In genomic region chr11:4187318-4187700, GRCm38 (mm10) we compare ENCODE assay signal across 8 mouse cellular contexts. TPM values are rescaled to one million over a fixed set of nuclear protein-coding genes. Genes with fewer than 3 reads are reported as not detected.
A peak's percentile ranks its signal among the peaks of the same experiment; 100 is the strongest.
DNase-seq lines count a peak whose midpoint lies in the region; ATAC-seq and TF ChIP-seq lines count a peak whose summit lies in the region.

No protein-coding gene starts in this region.

- no peaks in the 10 kb centered on the region for H3K9me3 ChIP-seq in hindbrain, embryonic 12.5 days (replicated peaks)
- H3K9me3 ChIP-seq in midbrain, embryonic 14.5 days (ENCODE audit: control insufficient read depth, low read length): no peaks in the 10 kb centered on the region

- H3K9ac ChIP-seq in hindbrain, embryonic 12.5 days: peak overlapping the region; percentile 86
- peak overlapping the region; percentile 84 for H3K9ac ChIP-seq in midbrain, embryonic 14.5 days (replicated peaks; ENCODE audit: low read length)

- ATAC-seq in hindbrain, embryonic 12.5 days (ENCODE audit: low FRiP score): no peak; the same call in 1 of the 2 replicates
- no peak for ATAC-seq in midbrain, embryonic 14.5 days (ENCODE audit: low FRiP score, low TSS enrichment)

- H3K4me1 ChIP-seq in hindbrain, embryonic 12.5 days: peaks cover 17% of the 10 kb centered on the region
- H3K4me1 ChIP-seq in midbrain, embryonic 14.5 days (ENCODE audit: control insufficient read depth, insufficient read depth, low read length): peaks cover 10% of the 10 kb centered on the region

- DNase-seq in layer of hippocampus, adult 2 months (ENCODE audit: low spot score in 2 of 2): no peak
- DNase-seq in layer of hippocampus, postnatal 10 days (ENCODE audit: low spot score in 2 of 2): no peak
- DNase-seq in cerebellum, adult 9-10 months: peak; percentile 47
- peak; percentile 10 for DNase-seq in midbrain, embryonic 14.5 days
- DNase-seq in urinary bladder, adult 18-20 months (ENCODE audit: low spot score in 2 of 2): no peak
- DNase-seq in adipocyte (ENCODE audit: low spot score): no peak
- no peak for DNase-seq in ovary, postnatal 36 days (ENCODE audit: low spot score)

- peaks cover 9% of the 10 kb centered on the region; the same call in 1 of the 2 replicates for H3K36me3 ChIP-seq in hindbrain, embryonic 12.5 days
- peaks cover 10% of the 10 kb centered on the region for H3K36me3 ChIP-seq in midbrain, embryonic 14.5 days (ENCODE audit: control insufficient read depth, insufficient read depth, low read length)

- H3K4me3 ChIP-seq in layer of hippocampus, adult 2 months: peak overlapping the region; percentile 90
- peak overlapping the region; percentile 82 for H3K4me3 ChIP-seq in hindbrain, embryonic 12.5 days
- H3K4me3 ChIP-seq in midbrain, embryonic 14.5 days (replicated peaks; ENCODE audit: low read depth, low read length): peak overlapping the region; percentile 84

- no peaks in the 10 kb centered on the region for H3K27me3 ChIP-seq in hindbrain, embryonic 12.5 days
- H3K27me3 ChIP-seq in midbrain, embryonic 14.5 days (ENCODE audit: control insufficient read depth, insufficient read depth, low read length): no peaks in the 10 kb centered on the region

- peak overlapping the region; percentile 90 for H3K27ac ChIP-seq in layer of hippocampus, adult 2 months
- H3K27ac ChIP-seq in hindbrain, embryonic 12.5 days: no peak overlapping the region
- H3K27ac ChIP-seq in midbrain, embryonic 14.5 days (replicated peaks; ENCODE audit: low read depth, low read length): no peak overlapping the region

- no peak for TF ChIP-seq CTCF in layer of hippocampus, adult 2 months (conservative IDR thresholded peaks at IDR 0.05)

- WGBS in hindbrain, embryonic 12.5 days: 17% methylated on average over 9 of the region's 9 CpGs
- WGBS in midbrain, embryonic 14.5 days: 10% methylated on average over 9 of the region's 9 CpGs

- H3K4me2 ChIP-seq in hindbrain, embryonic 12.5 days (replicated peaks): peak overlapping the region; percentile 89
- peak overlapping the region; percentile 88 for H3K4me2 ChIP-seq in midbrain, embryonic 14.5 days (ENCODE audit: low read length)

RNA-seq across cellular contexts. Expression of gene Tbc1d10a, which starts 0.7 kb away (rescaled TPM):
- 10 to 100 TPM; 27.3 to 29.4 TPM for total RNA-seq in layer of hippocampus, adult 2 months (2021)
- 10 to 100 TPM; 28.4 to 31.1 TPM for total RNA-seq in layer of hippocampus, postnatal 10 days (2021)
- 28.5 and 29.2 TPM in 2 replicates for polyA plus RNA-seq in hindbrain, embryonic 12.5 days (2016; fragmentation: Nextera tagmentation; extraction: Ambion mirVana)
- 21.5 and 23.8 TPM in 2 replicates for polyA plus RNA-seq in midbrain, embryonic 14.5 days (2014; fragmentation: Nextera tagmentation; extraction: Ambion mirVana)

RNA-seq across cellular contexts. Expression of gene Sf3a1, which starts 27.2 kb away (rescaled TPM):
- 10 to 100 TPM; 72.3 to 74.1 TPM for total RNA-seq in layer of hippocampus, adult 2 months (2021)
- 10 to 100 TPM; 61.1 to 72.9 TPM for total RNA-seq in layer of hippocampus, postnatal 10 days (2021)
- 72.0 and 77.6 TPM in 2 replicates for polyA plus RNA-seq in hindbrain, embryonic 12.5 days (2016; fragmentation: Nextera tagmentation; extraction: Ambion mirVana)
- 47.6 and 64.3 TPM in 2 replicates for polyA plus RNA-seq in midbrain, embryonic 14.5 days (2014; fragmentation: Nextera tagmentation; extraction: Ambion mirVana)

RNA-seq across cellular contexts. Expression of gene Ccdc157, which starts 27.2 kb away (rescaled TPM):
- 10 to 100 TPM; 12.2 to 12.8 TPM for total RNA-seq in layer of hippocampus, adult 2 months (2021)
- total RNA-seq in layer of hippocampus, postnatal 10 days (2021): 10 to 100 TPM; 13.4 to 14.6 TPM
- polyA plus RNA-seq in hindbrain, embryonic 12.5 days (2016; fragmentation: Nextera tagmentation; extraction: Ambion mirVana): 9.6 and 10.4 TPM in 2 replicates
- 4.8 and 7.1 TPM in 2 replicates for polyA plus RNA-seq in midbrain, embryonic 14.5 days (2014; fragmentation: Nextera tagmentation; extraction: Ambion mirVana)

RNA-seq across cellular contexts. Expression of gene Castor1, which starts 30.7 kb away (rescaled TPM):
- 1 to 10 TPM; 5.3 to 5.8 TPM for total RNA-seq in layer of hippocampus, adult 2 months (2021)
- 1 to 10 TPM; 4.0 to 5.5 TPM for total RNA-seq in layer of hippocampus, postnatal 10 days (2021)
- 3.1 and 3.6 TPM in 2 replicates for polyA plus RNA-seq in hindbrain, embryonic 12.5 days (2016; fragmentation: Nextera tagmentation; extraction: Ambion mirVana)
- polyA plus RNA-seq in midbrain, embryonic 14.5 days (2014; fragmentation: Nextera tagmentation; extraction: Ambion mirVana): 1.6 and 2.1 TPM in 2 replicates

RNA-seq across cellular contexts. Expression of gene Osm, which starts 48.9 kb away (rescaled TPM):
- under 1 TPM; 0.15 to 0.20 TPM for total RNA-seq in layer of hippocampus, adult 2 months (2021)
- total RNA-seq in layer of hippocampus, postnatal 10 days (2021): not detected
- not detected in 2 replicates for polyA plus RNA-seq in hindbrain, embryonic 12.5 days (2016; fragmentation: Nextera tagmentation; extraction: Ambion mirVana)
- polyA plus RNA-seq in midbrain, embryonic 14.5 days (2014; fragmentation: Nextera tagmentation; extraction: Ambion mirVana): 0.12 TPM in 1 of 2 replicates, not detected in the other

Comparison
In these comparisons a context has a peak if more than half of its experiments do, and no peak if none do; other contexts are left out.
1. DNase-seq: peak in cerebellum, adult 9-10 months (single experiment) and midbrain, embryonic 14.5 days (single experiment); none in layer of hippocampus, adult 2 months (0 of 2), layer of hippocampus, postnatal 10 days (0 of 2), urinary bladder, adult 18-20 months (0 of 2), adipocyte (single experiment) and ovary, postnatal 36 days (single experiment).
2. Peak in every context shown above with its lines, with median percentiles within 50 percentile points of each other: H3K4me3 ChIP-seq.